Mouse (Mus musculus): Measurements from ENCODE around the gene Zfp683. TPM values are rescaled to one million over a fixed set of nuclear protein-coding genes. Genes with fewer than 3 reads are reported as not detected.

Zfp683 gene
- total RNA-seq, 2 experiments from 2014 or later: not detected

DNA sequence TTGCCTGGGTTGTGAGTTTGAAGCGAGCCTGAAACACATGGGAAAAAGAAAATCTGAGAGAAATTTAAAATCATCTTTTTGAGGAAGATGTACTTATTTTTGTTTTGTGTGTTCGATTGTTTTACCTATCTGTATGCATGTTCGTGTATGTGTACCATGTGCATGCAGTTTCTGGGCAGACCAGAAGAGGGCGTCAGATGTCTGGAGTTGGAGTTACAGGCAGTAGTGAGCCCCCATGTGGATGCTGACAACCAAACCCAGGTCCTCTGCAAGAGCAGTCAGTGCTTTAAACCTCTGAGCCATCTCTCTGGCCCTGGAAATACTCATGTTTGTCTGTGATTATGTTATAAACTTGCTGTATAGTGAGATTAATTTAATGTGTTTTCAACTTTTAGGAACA, 31.4 kb downstream of the Zfp683 start:
- DNase-seq: no peak
- intact Hi-C loops (cut with DNase I; ENCODE audit: low total_unique reads): loop anchor here (5.0 kb wide), 1 partner anchor 53 kb away; no protein-coding TSS in a partner anchor

DNA sequence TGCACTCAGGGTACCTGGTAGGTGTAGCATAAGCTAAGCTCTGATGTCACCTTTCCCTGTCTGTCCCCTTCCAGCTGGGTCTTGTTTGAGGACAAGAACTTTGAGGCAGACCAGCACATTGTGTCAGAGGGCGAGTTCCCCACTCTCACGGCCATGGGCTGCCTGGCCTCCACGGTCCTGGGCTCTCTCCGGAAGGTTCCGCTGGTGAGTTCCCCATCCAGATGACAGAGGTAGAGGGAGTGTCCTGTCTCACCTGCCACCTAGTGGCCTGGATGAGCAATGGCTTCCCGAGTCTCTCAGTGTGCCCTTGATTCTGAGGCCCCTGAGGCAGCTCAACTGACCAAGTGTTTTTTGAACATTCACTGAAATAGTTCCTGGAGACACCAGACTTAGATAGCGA, 33.8 kb downstream of the Zfp683 start:
- no peak for DNase-seq
- intact Hi-C loops (cut with DNase I; ENCODE audit: low total_unique reads): loop anchor here (5.0 kb wide), 1 partner anchor 55 kb away; no protein-coding TSS in a partner anchor

DNA sequence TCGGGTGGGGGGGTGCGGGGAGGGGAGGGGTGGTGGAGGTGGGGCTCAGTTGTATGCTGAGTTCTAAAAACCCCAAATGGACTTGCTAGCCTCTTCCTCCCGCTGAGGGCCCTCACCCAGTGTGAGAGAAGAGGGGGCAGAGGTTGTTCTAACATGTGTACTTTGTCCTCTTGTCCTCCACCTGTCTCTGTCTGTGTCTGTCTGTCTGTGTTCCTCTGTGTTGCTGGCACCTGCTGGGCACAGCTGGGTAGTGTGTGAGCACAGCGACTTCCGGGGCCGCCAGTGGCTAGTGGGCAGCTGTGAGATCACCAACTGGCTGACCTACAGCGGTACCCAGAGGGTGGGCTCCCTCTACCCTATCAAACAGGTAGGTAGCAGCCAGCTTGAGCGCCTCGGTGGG, 35.4 kb downstream of the Zfp683 start:
- intact Hi-C loops (cut with DNase I; ENCODE audit: low total_unique reads): loop anchor here (5.0 kb wide), 1 partner anchor 57 kb away; no protein-coding TSS in a partner anchor
- no peak for DNase-seq

- DNase-seq: no peak
- intact Hi-C loops (cut with DNase I; ENCODE audit: low total_unique reads): no loop called here
These were observed 37.0 kb downstream of the Zfp683 start for GRCm38 (mm10) chr4:134090521-134091224.

DNA sequence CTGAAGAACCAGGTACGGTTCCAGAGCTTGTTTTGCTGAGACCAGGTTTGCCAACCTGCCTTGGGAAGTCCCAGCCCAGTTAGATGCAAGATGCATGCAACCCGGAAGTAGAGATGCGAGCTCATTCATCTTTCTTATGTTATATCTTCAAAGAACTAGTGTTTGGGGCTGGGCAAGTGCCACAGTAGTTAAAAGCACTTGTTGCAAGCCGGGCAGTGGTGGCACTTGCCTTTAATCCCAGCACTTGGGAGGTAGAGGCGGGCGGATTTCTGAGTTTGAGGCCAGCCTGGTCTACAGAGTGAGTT, 37.5 kb downstream of the Zfp683 start:
- no peak for DNase-seq
- intact Hi-C loops (cut with DNase I; ENCODE audit: low total_unique reads): no loop called here

DNA sequence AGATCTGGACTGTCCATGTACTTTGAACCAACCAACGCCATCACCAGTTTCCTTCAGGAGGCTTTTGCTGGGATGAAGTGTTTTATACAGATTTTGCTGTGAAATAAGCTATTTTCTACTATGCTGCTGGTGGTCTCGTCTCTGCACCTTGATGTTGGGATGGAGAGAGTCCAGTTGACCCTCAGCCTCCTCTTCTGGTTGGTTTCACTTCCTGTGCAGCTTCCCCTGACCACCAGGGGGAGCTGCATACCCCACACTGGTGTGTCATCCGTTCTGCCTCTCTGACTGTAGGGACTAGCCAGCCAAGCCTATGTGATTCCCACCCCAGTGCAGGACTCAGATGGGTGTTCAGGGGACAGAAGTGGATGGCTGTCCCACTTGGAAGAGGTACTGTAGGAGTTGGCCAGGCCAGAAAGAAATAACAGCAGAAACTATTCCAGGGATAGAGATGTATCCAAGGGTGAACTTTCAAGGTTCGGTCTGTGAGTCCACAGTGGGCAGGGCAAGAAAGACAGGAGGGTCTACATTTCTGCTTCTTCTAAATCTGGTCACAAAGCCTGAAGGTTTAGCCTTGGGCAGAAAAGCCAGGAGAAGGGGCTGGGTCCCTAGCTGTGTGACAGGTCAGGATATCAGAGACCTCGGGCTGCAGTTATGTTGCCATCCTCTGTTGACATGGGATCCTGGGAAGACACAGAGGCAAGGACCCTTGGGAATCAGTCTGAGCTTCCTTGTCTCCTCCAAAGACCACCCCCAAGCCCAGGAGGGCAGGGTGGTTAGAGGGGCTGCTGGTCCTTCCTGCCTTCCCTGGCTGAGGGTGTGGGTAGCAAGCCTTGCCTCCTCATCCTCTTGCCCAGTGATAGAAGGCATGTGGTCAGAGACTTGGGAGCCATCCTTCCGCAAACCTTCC, 39.0 kb downstream of the Zfp683 start:
- DNase-seq: peak; percentile 46
- intact Hi-C loops (cut with DNase I; ENCODE audit: low total_unique reads): no loop called here

GRCm38 (mm10) chr4:134094004-134094564, 40.4 kb downstream of the Zfp683 start:
- no peak for DNase-seq
- intact Hi-C loops (cut with DNase I; ENCODE audit: low total_unique reads): no loop called here

DNA sequence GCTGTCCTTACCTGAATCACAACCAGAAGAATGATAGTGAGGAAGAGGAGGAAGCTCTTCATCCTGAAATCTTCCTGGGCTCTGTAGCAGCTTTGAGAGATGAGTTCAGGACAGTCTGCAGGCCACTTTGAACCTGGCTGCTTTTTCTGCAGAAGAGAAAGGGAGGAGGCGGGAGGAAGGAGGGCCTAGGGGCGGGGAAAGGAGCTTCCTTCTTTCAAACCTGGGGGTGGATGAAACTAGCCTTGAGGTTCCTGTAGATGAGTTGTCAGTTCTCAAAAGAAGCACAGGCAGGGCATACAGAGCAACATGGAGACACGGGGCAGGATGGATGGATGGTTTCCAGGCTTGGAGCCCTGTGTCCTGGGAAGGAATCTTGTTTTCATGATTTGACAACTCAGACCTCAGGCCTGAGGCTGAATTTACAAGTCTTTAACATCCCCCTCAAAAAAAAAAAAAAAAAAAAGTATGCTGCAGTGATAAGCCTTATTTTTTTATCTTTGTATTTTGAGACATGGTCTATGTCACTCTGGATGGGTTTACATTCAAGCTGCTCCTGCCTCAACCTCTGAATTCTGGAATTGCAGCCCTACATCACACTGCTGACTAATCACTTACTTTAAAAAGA, 41.4 kb downstream of the Zfp683 start, which contains the start of gene Cd52:
Gene Cd52, minus strand, starts transcription at position 160 of the 625 bp plus-strand sequence.
- intact Hi-C loops (cut with DNase I; ENCODE audit: low total_unique reads): no loop called here
- DNase-seq: no peak

GRCm38 (mm10) chr4:134096120-134096519, 42.5 kb downstream of the Zfp683 start:
- no peak for DNase-seq
- intact Hi-C loops (cut with DNase I; ENCODE audit: low total_unique reads): no loop called here

DNA sequence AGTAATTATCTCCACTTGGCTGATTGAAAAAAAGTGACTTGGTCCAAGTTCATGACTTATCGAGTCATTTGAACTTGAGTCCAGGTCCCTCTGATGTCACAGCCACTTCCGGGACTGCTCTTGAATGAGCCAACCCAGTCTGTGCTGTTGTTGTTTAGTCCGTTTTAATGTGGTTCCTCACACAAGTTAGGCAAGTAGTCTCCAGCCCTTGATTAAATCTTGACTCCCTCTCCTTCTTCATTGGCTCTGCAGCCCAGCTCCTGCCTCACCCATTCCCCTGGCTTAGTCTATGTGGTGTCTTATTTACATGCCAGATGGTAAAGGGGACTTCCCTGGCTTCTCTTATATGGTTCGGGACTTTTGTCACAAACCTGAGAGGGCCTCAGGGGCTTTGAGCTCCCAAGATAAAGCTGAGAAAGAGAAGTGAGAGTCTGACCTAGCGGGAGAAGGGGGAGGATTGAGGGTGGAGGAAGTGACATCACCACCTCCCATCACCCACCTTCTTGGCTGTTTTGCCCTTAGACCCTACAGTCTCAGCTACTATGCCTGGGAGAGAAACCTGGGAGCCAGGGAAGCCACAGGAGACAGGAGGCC, 43.5 kb downstream of the Zfp683 start:
- intact Hi-C loops (cut with DNase I; ENCODE audit: low total_unique reads): no loop called here
- DNase-seq: no peak

DNA sequence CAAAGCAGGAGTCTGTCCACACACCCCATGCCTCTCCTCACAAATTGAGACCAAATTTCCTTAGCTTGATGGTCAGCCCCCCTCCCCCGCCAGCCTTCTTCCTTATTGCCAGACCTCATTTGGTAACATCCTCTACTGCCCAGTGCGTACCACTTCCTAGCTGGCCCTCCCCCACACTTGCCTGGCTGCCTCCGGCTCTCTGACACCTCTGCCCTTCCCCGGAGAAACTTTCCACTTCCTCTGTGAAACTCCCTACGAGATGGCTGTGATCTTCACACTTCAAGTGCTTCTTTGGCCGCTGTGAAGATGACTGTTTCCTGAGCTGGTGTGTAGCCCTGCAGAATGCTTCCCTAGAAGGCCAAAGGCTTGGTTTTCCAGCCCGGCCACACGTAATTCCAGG, 45.0 kb downstream of the Zfp683 start:
- intact Hi-C loops (cut with DNase I; ENCODE audit: low total_unique reads): no loop called here
- DNase-seq: no peak

DNA sequence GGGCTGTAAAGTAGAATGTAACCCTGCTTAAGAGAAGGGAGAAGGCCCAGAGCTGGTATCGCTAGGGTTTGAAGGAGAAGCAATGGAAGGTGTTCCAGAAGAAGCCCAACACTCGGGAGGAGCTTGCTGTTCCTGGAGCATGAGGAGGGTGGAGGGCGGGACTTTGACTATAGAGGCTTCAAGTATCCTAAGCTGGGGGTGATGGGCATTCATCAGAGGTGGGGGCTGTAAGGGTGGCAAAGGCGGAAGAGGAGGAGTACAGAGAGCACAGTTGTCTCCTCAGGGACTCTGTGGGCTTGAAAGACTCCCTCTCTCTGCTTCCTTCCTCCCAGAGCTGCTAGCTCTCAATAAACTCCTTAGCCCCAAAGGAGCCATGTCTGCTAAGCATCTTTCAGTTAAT, 46.6 kb downstream of the Zfp683 start:
- DNase-seq: no peak
- intact Hi-C loops (cut with DNase I; ENCODE audit: low total_unique reads): no loop called here

GRCm38 (mm10) chr4:134101979-134102741, 48.5 kb downstream of the Zfp683 start, which contains the start of gene Ubxn11:
TSS of gene Ubxn11 (plus strand) at chr4:134102570.
- intact Hi-C loops (cut with DNase I; ENCODE audit: low total_unique reads): no loop called here
- DNase-seq: peak; percentile 83

DNA sequence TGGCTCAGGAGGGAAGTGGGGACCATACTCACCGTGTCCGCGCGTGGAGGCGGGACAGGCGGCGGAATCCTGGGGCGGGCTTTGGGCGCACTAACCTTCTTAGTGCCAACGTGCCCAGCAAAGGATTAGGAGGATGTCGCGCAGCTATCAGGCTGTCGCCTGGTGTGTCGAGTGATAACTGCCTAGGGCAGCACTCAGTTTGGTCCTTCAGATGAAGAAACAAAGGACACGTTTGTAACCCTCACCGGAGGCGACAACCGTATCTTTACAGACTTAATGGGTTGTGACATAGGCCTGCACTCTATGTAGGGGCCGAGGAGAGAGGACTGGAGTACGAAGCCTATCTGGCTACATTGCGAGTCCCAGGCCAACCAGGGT, 49.1 kb downstream of the Zfp683 start:
- intact Hi-C loops (cut with DNase I; ENCODE audit: low total_unique reads): no loop called here
- DNase-seq: no peak

DNA sequence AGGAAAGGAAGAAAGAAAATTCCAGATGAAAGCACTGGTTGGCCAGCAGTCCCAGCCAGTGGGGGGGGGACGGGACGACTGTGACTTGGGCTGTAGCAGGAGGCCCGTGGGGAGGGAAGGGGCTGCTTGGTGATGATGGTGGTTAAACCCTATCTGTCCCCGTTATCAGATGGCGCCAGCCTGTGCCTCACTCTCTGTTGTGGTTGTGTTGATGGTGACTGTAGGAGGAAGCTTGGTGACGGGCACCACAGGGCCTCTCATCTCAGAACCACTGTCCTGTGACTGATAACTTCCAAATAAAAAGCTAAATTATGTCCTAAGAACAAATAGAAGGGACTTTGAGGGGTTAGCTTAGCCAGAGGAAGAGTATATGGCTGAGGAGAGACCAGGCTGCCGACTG, 52.5 kb downstream of the Zfp683 start:
- intact Hi-C loops (cut with DNase I; ENCODE audit: low total_unique reads): no loop called here
- no peak for DNase-seq

GRCm38 (mm10) chr4:134107730-134108129, 54.1 kb downstream of the Zfp683 start:
- DNase-seq: no peak
- intact Hi-C loops (cut with DNase I; ENCODE audit: low total_unique reads): no loop called here

DNA sequence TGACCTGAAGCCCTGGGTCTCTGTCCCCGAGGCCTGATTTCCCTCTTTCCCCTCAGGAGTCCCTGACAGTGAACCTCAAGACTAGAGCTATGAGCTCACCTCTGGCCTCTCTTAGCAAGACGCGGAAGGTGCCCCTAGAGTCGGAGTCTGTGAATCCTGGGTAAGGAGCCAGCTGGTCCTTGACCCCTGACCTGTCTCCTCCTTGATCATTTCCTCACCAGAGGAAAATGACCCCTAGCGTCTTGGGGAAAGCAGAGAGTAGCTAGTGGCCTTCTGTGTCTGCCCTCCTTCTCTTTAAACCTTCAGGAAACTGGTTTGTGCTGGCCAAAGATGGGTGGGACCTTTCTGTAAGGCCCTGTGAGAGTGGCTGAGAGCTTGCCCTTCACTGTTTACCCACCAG, 54.6 kb downstream of the Zfp683 start:
- intact Hi-C loops (cut with DNase I; ENCODE audit: low total_unique reads): no loop called here
- no peak for DNase-seq

Measured in gastrocnemius, postnatal 14 days (tissue).